Mouse (Mus musculus): ENCODE data around the gene Sars.

Sars gene

DNA sequence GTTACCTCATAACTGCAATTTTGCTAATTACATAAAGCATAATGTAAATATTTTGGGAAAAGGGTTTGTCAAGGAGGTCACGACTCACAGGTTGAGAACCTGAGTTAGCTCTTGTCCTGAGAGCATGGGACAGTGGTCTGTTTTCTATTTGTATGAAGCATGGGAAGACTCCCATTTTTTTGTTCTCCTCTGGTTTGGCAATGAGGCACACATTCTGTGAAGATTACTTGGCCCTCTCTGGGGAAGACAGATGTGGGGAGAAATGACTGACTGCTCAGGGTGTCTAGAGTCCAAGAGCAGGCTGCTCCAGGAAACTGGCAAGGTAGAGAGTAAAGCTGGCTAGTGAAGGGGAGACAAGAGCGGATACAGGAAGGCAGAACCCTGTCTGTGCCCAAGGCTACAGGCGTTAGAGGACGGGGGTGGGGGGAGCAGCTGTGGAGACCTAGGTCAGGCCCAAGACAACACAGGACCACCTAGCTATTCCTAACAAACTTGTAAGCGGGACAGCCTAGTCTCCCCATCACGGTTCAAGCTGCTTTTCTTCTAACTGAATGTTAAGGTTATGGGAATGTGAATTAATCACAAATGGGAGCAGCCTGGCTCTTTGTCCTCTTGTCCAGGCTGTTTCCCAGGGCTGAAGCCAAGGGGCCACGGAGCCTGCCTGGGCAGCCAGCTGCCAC is 19.9 kb downstream of the Sars start:
- no peak for DNase-seq (ENCODE audit: low spot score in 2 of 2)

DNA sequence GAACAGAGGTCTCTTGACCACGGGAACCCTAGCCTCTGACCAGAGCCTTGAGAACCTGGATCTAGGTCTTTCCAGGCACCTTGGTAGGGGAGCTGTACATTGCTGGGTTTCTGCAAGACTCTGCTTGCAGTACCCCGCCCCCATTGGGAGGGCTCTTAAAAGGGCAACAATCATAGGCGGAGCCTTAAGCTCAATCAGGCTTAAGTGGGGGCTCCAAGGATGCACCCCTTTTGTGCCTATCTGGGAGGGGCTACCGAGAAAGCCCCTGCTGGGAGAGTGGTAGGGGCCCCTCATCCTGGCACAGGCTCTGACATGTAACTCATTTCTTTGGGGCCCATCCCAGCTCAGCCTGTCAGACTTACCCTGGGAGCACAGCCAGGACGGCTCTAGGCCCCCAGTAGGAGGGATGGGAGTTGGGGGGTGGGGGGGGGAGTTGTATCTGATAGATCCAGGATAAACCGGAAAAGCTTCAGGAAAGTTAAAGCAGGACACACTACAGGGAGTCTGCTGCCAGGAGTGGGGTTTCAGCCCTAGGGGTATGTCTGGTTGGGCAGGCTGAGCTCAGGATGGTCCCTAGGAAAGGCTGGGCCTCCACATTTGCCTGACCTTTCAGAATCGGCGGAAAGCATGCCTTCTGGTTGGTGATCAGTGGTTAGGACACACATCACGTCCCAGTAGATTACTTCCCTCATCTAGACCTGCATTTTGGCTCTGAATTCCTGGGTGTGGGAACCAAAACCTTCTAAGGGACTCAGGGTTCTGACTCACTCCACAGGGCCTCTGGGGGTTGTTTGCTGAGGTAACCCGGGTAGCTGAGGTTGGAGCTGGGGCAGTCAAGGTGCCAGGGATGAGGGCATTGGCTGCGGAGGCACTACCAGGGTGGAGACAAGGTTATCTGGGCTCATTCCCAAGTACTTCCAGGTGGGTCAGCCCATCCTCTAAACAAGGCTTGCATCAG is 20.9 kb downstream of the Sars start:
- DNase-seq (ENCODE audit: low spot score in 2 of 2), result no peak

DNA sequence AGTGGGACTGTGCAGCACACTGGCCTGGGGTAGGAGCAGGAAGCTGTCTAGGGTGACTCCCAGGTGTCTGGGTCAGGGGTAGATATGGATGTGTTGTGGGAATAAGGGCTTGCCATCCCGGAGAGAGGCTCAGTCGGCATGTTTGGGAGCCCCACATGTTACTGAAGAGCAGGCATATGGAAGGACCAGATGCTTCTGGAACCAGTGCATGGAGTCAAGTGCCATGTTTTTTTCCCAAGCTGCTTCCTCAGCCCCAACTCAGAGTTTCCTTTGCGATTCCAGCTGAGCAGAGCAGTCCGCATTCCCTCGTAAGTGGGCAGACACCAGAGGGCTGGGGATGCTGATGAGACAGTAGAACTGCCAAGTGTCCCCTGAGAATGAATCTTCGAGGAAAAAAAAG is 22.0 kb downstream of the Sars start:
- no peak for DNase-seq (ENCODE audit: low spot score in 2 of 2)

DNA sequence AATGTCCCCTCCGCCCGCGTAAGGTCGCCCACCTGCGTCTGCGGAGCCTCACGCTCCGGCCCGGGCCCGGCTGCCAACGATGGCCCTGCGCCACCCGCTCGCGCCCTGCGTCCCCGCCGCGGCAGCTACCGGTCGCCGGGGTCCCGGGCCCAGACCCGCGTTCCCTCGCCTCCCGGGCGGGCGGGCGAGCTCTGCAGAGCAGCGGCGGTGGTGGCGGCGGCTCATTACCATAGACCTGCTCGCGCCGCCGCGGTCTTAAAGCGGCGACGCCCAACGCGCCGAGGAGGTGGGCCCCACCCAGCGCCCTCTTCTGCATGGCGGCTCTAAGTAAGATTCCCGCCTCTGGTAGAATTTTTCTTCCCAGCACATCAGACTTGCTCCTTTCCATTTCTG is 29.2 kb downstream of the Sars start:
- DNase-seq (ENCODE audit: low spot score in 2 of 2), result peak; percentile 72 to 88

DNA sequence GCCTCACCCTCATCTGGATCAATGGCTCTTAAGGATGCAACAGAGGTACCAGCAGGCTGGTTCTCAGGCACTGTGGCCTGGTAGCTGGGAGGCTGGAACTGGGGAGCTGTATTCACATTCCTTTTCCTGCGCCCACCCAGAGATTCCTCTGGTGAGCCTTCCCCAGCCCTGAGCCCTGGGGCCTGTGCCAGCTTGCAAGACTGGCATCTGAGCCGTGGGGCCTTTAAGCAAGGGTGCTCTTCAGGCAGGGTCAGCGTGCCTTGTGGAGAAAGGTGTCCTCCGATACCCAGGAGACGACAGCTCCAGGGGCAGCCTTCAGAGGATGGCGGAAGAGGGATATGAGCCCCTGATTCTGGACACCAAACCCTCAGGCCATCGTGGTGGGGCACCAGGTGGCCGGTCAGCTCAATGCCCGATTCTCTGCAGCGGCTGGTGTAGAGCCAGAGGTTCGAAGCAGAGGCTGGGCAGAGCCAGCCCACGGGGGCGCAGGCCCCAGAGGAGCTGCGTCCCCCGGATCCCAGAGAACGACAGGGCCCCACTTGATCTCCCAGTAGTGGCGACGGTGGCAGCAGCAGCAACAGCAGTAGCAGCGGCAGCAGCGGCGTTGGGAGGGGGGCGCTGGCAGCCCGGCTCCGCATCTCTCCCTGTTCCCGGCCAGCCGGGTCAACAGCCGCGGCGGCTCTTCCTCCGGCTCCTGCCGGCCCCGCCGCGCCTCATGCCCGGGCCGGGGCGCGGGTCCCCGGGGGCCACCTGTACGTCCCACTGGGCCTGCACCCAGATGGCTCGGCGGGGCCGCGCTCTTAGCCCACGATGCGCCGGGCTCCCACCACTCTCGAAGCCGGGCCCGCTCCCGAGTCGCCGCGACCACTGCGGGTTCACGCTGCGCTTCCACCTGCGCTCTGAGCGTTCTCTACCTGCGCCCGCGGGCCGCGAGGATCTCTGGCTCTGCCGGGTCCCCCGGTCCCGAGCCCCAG is 29.9 kb downstream of the Sars start, which contains the start of gene Celsr2:
Gene Celsr2, minus strand, starts transcription at position 696 of the 974 bp plus-strand sequence.
- DNase-seq (ENCODE audit: low spot score in 2 of 2), result no peak

DNA sequence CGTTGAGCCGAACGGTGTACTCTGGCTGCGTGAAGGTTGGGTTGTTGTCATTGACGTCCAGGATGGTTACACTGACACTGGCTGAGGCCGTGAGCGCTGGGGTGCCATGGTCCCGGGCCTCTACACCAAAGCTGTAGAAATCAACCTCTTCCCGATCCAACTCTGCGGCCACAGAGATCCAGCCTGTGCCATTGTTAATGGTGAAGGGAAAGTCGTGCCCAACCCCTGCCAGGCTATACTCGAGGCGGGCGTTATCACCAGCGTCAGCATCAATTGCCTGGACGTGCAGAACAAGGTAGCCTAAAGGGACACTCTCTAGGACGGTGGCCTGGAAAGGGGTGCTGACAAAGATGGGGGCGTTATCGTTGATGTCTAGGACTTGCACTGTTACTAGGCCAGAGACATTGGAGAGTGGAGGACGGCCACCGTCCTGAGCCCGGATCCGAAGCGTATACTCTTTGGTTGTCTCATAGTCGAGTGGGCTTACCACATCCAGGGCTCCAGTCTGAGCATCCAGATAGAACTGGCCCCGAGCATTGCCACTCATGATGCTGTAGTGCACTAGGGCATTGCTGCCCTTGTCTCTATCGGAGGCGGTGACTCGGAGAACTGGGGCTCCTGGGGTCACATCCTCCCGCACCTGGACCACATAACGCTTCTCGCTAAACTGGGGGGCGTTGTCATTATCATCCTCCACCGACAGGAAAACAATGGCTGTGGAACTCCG is 31.2 kb downstream of the Sars start:
- no peak for DNase-seq (ENCODE audit: low spot score in 2 of 2)

DNA sequence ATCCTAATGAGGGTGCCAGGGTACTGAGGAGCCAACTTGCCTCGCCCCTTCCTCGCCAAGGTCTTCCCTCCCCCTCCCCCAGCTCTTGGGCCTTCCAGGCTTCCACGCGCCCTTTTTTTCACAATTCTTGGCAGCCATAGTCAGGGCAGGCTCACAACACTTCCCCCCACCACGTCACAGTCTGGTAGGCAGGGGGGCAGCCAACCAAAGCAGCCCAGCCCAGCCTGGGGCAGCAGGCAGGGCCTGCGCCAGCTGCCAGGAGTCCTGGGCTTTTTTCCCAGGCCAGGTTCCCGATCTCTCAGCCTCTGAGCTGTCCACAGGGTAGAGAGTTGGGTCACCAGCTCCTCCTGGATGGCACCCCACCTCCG is 33.3 kb downstream of the Sars start:
- DNase-seq (ENCODE audit: low spot score in 2 of 2), result peak; percentile 53 to 76

DNA sequence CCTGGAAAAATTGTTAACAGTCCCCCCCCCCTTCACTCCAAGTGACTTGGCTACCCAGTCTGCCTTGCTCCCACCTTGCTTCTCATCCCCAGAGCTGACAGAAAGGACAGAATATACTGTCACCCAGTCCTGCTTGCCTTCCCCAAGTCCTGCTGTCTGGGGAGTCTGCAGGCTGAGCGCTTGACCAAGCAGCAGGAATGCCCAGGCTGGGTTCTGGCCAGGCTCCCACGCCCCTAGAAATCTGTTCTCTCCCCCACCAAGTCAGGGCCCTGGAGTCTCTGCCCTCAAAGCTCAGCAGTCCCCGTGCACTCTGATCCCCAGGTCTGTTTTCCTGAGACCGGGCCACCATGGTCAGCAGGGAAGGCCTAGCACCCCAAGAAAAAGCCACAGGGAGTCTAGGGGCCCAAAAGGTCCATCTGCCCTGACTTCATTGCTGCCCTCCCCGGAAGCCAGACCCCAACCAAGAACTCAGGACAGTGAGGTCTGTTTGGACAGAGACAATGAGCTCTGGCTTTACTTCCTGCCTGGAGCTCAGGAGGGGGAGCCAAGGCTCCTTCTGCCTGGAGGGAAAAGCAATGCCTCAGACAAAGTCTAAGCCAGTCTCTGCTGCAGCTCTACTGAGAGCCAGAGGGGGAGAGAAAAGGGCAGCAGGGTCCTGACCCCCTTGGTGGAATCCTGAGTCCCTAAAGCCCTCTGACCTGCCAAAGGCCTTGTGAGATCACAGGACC is 33.8 kb downstream of the Sars start:
- DNase-seq (ENCODE audit: low spot score in 2 of 2), result no peak

DNA sequence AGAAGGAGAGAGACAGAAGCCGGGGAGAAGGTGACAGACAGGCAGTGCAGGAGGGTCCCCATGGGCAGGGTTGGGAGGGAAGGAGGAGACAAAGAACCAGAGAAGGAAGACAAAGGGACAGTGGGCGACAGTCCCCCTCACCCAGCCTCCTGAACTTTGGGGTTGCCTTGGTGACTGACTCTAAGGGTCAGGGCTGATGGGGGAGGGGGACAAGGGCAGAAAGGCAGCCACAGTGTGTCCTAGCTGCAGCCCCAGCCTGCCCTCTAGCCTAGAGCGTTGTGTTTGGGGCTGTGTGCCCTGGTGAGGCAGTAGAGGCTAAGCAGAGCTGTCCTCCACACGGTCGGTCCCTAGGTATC is 34.7 kb downstream of the Sars start:
- no peak for DNase-seq (ENCODE audit: low spot score in 2 of 2)

DNA sequence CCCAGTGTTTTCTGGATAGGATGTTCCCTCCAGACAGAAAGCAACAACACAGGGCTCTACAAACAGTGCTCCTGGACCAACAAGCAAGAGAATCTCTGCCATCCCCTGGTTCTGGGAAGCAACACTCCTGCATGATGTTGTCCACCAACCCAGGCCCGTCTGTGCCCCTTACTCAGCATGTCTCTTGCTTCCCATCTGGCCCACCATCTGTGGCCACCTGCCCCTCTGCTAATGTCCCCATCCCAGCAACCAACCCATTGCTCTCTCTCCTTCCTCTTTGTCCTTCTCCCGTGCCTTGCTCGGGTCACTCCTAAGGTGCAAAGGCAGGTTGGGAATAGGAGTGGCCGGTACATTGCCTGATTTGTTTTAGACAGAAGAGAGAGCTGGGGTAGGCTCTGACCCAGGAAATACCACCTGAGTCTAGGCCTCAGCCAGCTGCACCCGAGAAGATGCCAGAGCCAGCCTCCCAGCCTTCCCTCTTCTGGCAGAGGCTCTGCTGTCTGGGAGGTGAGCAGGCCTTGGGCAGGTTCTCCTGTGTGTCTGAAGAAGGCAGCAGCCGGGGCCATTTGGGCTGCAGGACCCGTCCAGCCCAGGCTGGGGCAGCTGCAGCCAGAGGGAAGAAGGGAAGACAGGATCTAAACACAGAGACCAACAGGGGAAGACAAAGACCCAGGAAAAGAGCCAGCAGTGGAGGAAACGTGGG is 35.2 kb downstream of the Sars start:
- DNase-seq (ENCODE audit: low spot score in 2 of 2), result peak in 1 of 2 experiments; percentile 60

DNA sequence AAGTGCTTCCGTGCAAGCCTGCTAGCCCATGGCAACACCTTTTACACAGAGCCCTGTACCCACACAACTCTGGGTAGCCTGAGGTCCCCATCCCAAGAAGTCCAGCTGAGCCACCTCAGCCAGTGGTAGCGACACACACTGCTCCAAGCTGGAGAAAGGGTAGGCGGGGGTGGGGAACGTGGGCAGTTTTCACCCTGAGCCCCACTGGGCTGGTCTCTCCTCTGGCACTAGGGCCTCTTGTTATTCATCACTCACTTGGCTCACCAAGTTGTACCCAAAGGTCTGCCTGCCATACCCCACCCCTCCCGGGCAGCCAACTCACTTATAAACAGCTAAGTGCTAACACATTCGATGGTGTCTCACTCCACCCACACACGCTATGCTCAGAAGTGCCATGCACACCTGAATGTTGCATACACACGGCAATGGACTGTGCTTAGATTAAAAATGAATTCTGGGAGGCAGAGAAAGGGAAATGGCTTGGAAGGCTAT is 36.4 kb downstream of the Sars start:
- DNase-seq (ENCODE audit: low spot score in 2 of 2), result no peak

DNA sequence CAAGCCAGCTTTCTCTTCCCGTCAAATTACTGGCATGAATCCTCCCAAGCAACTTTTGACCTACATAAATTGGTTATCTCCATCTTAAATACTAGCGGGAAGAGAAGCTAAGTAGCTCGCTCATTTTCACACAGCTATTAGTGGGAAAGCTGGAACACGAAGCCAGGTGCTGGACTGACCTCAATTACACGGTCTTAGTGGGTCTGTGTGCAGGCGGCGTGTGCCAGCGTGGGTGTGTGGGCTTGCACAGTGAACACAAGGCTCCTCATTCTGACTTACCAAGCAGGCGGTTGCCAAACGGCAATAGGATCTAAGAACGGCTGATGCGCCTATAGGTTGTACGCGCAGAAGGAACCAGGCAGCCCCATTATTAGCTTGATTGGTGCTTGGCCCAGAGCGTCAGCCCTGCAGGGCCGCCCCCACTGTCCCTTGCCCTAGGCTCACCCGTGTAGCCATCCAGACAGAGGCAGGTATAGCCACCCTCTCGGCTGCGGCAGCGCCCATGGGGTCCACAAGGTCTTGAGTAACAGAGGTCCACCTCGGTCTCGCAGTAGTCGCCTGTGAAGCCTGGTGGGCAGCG is 38.6 kb downstream of the Sars start:
- no peak for DNase-seq (ENCODE audit: low spot score in 2 of 2)

DNA sequence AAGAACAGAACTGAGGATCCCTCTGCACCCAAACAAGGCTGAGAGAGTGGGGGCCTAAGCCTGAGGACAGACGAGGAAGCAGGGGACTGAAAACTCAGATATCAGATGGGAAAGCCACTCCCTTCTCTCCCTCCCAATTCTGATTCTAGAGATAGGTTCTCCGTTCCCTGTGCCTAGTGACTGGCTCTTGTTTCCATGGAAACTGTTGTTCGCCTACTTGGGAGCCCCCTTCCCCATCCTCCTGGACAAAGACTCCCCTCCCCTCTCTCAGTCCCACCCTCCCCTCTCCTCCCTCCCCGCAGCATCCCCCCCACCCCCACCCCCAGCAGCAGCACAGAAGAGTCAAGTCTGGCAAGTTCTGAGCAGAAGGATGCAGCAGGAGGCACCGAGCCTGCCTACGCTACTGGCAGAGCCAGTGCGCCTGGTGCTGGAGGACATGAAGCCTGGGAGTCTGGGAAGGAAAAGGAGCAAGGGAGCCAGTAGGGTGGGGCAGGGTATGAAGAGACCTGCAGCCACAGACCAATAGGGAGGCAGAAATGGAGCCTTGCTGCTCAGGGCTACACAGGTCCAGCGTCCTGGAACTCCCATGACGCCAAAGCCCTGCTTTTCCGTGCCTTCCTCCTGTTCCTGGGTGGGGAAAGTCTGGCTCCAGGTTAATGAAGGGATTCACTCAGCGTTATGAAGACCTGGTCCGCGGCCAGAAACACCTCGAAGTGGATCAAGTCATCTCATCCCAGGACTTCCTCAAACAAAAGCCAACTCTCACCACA is 39.3 kb downstream of the Sars start:
- DNase-seq (ENCODE audit: low spot score in 2 of 2), result no peak

DNA sequence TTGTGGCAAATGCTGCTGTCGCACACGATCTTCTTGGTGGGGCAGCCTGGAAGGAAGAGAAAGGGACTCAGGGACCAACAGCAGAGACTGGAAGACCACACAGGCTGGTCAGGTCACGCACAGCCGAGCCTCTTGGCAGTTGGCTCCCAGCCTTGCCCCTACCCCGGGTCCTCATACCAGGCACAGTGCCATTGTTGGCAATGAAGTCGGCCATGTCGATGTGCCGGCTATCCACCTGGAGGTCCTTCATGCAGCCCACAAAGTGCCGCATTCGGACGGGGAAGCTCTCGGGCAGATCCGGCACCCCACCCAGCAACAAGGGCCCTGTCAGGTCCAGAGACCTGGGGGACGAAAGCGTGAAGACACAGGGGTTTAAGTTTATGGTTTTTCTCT is 42.5 kb downstream of the Sars start:
- DNase-seq (ENCODE audit: low spot score in 2 of 2), result peak in 1 of 2 experiments; percentile 70

DNA sequence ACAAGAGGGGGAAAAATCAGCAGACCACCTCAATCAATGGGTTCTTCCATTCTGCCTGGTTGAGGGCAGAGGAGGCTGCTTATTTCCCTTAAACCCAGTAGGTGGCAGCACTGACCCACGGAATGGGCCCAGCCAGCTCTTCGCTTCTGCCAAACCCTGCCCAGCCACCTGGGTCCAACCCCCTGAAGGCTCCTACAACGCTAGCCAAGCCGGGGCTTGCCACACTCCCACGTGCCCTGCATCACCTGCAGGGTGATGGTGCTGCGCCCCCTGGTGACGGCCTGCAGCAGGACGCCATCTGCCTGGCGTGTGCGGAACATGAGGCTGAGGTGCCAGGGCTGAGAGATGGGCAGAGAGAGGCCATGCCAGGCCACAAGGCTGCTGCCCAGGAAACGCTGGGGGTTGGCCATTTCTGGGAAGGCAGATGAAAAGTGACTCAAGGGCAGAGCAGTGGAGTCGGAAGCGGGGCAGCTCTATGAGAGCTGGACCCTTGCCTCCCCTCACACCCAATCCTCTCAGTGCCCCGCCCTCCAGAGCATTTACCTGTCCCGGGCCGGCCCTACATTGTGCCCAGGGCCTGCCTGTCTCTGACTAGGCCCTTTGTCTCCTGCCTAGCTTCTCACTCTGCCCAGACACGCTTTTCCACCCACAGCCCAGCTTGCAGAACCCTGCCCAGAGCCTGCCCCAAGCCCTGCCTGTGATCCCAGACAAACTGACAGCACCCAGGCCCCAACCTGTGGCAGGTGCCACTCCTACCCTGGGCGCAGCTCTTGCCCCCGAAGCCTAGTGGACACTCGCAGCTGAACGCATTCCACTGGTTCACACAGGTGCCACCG is 43.1 kb downstream of the Sars start:
- DNase-seq (ENCODE audit: low spot score in 2 of 2), result peak; percentile 87 to 94

DNA sequence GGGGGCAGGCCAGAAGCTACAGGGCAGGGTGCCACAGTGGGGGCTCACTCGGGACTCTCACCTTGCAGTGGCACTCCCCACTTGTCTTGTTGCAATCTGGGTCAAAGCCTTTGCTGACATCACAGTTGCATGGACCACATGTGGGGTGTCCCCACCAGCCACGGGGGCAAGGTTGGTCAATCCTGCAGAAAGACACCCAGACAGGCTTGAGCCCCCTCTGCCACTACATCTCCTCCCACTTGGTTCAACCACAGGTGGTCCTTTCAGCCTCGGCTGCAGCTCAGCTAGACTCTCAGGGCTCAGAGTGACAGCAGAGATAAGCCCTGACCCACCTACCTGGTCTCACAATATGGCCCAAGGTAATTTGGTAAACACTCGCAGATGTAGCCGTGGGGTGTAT is 44.6 kb downstream of the Sars start:
- DNase-seq (ENCODE audit: low spot score in 2 of 2), result no peak

DNA sequence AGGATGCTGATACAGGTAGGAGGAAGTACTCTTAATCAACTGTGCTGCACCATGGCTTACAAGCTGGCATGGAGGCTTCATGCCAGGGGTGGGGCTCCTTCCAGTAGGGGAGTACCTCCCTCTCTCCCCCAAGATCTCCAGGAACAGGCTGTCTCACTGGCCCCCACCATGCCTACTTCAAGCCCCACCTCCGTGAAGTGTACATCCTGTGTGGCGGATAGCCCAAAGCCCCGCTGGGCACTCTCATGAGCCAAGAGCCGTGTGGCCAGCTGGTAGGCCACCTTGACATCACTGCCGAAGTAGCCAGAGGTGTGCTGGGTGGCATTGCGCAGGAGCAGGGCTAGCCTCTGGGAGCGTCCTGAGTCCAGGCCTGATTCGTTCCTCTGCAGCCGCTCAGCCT is 46.7 kb downstream of the Sars start:
- DNase-seq (ENCODE audit: low spot score in 2 of 2), result no peak

DNA sequence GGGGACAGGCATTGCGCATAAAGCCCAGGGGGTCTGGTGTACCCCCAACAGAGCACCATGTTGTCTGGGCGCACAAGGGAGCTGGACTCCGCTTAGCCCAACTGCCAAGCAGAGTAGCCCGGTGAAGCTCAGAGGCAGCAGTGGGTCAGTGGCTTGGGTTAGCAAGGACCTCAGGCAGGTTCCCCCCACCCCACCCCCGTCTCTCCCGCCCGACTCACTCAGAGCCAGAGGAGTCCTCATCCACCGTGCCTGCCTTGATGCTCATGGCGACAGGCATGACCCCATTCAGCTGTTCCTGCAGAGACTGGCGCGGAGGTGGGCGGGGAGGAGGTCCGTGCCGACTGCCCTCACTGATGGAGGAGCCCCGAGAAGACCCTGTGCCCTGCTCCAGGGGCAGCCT is 52.2 kb downstream of the Sars start:
- no peak for DNase-seq (ENCODE audit: low spot score in 2 of 2)

Data from cerebellum, postnatal 4 days (tissue).